Mouse (Mus musculus) intestine, embryonic 15.5 days (tissue): ENCODE results near the gene Etv6. TPM values are rescaled to one million over a fixed set of nuclear protein-coding genes. Genes with fewer than 3 reads are reported as not detected.
A peak's percentile ranks its signal among the peaks of the same experiment; 100 is the strongest.
"Not testable (repeated sequence)": the region's sequence is repeated elsewhere in the genome, so short reads cannot be mapped to it uniquely, and the experiment has no call there.

ENCODE experiments used
- ATAC-seq: fragments of 200-750 bp; cut with Nextera tagmentation; 2 replicates; pipeline ENCODE4 v1.8.0; 2017; ENCODE audit warnings: moderate TSS enrichment, moderate library complexity
- H3K27ac ChIP-seq: fragments of 300-500 bp; sonication (generic); 2 replicates; pipeline ENCODE4 v1.5.1; 2015; ENCODE audit warnings: mild to moderate bottlenecking, inconsistent platforms
- H3K27me3 ChIP-seq: fragments of 300-500 bp; sonication (generic); replicated peaks from 2 replicates; pipeline ENCODE4 v1.6.1; 2015; ENCODE audit warnings: inconsistent platforms
- H3K36me3 ChIP-seq: fragments of 300-500 bp; sonication (generic); 2 replicates; pipeline ENCODE4 v1.6.1; 2015; ENCODE audit warnings: inconsistent platforms
- H3K4me1 ChIP-seq: fragments of 300-500 bp; sonication (generic); replicated peaks from 2 replicates; pipeline ENCODE4 v1.6.1; 2015; ENCODE audit warnings: inconsistent platforms
- H3K4me2 ChIP-seq: fragments of 300-500 bp; sonication (generic); replicated peaks from 2 replicates; pipeline ENCODE4 v1.6.1; 2015; ENCODE audit warnings: mild to moderate bottlenecking, inconsistent platforms
- H3K4me3 ChIP-seq: fragments of 300-500 bp; sonication (generic); replicated peaks from 2 replicates; pipeline ENCODE4 v1.5.1; 2015; ENCODE audit warnings: inconsistent platforms
- H3K9ac ChIP-seq: fragments of 300-500 bp; sonication (generic); 2 replicates; pipeline ENCODE4 v1.6.1; 2015; ENCODE audit warnings: inconsistent platforms
- H3K9me3 ChIP-seq: fragments of 300-500 bp; sonication (generic); 2 replicates; pipeline ENCODE4 v1.6.1; 2016; ENCODE audit warnings: inconsistent platforms
- WGBS: fragments of 180-500 bp; shearing (Covaris S2); methylation state at CpG from one replicate; pipeline ENCODE4 v1.1.7; 2015; 5-methylcytosine and 5-hydroxymethylcytosine counted together
- polyA plus RNA-seq: library from polyadenylated mRNA; unstranded; fragments of >200 nt; fragmentation: Nextera tagmentation; extraction: Ambion mirVana; gene quantifications from 2 replicates; pipeline ENCODE4 v1.2.1, GENCODE M21; 2015

Gene Etv6
- polyA plus RNA-seq, result 12.5 and 12.9 TPM in 2 replicates

DNA sequence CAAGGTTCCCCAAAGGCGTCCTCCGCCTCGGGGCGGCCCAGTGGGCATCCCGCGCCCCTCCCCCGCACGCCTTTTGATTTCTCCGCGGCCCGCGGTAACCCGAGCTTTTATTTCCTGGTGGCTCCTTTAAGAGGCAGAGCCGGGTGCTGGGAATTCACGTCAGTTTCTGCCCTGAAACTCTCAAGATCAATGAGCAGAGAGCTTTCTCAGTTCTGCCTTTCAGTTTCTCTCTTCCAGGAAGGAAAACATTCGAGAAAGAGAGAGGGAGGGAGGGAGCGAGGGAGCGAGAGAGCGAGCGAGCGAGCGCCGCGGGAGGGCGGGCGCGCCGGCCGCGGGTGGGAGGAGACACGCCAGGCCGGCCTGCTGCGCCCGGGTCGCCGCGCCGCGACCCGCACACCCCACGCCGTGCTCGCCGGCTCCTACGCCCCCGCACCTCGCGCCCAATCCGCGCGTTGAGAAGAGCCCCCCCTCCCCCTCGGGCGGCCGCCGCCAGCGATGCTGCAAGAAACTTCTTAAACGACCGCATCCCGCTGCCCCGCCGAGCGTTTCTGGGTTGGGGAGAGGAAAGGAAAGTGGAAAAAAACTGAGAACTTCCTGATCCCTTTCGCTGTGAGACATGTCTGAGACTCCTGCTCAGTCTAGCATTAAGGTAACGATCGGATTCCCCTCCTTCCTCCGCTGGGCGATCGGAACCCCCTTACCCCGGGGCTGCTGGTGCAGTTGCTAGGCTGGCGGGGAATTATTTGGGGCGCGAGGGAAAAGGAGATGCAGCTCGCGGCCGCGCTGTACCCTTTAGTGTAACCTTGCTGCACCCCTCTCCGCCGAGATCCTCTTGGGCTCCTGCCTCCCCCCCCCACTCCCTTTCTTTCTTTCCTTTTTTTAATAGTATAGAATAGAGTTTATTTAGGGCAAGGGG, at the start of gene Etv6:
TSS of gene Etv6 (plus strand) at position 211 of the 916 bp plus-strand sequence.
- H3K9me3 ChIP-seq, result no peaks in the 10 kb centered on the region
- H3K27me3 ChIP-seq, result no peaks in the 10 kb centered on the region
- no peaks in the 10 kb centered on the region for H3K36me3 ChIP-seq
- peak within 1 kb of the TSS; percentile 99 for H3K27ac ChIP-seq
- peak within 1 kb of the TSS; percentile 89 for H3K9ac ChIP-seq
- H3K4me3 ChIP-seq, result peak within 1 kb of the TSS; percentile 63
- WGBS, result under 1% methylated on average over 75 of the region's 78 CpGs
- ATAC-seq, result peak; percentile 82
- H3K4me1 ChIP-seq, result peaks cover 20% of the 10 kb centered on the region
- H3K4me2 ChIP-seq, result peak within 1 kb of the TSS; percentile 58

DNA sequence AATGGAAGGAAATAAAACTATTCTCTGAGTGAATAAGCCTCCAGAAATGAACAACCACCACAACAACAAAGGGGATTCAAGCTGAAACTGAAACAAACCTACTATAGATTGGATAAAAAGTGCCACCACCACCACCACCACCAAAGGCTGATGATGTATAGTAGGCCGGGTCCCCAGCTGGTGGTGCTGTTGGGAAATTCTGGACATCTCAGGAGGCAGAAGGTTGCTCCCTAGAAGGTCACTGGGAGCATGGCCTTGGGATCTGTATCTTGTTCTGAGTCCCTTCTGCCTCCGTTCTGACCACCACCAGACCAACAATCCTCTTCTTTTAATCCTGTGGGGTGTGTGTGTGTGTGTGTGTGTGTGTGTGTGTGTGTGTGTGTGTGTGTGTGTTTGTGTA, 49.3 kb upstream of the Etv6 start:
- H3K4me3 ChIP-seq, result no peak overlapping the region
- 67% methylated on average over 2 of the region's 2 CpGs for WGBS
- no peaks in the 10 kb centered on the region for H3K9me3 ChIP-seq
- ATAC-seq, result no peak
- H3K4me1 ChIP-seq, result 0 out of 2 replicates have a peak, but pooled peaks cover 2% of the 10 kb centered on the region
- H3K27me3 ChIP-seq, result no peaks in the 10 kb centered on the region
- H3K9ac ChIP-seq, result no peak overlapping the region
- no peaks in the 10 kb centered on the region for H3K36me3 ChIP-seq
- no peak overlapping the region for H3K4me2 ChIP-seq
- no peak overlapping the region for H3K27ac ChIP-seq

DNA sequence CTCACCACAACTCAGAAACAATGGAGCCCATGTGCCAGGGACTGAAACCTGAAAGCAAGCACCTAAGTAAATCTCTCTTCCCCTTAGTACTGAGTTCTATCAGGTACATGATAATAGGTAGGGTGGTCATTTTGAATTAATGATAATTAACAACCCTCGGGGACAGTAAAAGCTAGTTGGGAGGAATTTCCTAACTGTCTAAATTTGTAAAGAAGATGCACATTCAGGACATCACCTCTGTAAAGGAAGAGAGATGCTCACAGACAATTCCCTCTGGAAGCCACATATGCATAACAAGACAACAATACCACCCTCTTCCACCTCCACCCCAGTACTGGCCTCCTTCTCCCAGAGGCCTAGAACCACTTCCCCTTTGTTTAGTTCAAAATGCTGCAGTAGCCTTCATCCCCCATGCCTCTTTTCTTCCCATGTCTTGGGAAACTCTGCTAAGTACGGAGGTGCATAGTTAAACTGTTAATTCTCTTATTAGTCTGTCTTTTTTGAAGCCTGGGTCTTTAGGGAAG, 48.4 kb upstream of the Etv6 start:
- Histone ChIP-seq H3K27me3 (no peaks in the 10 kb centered on the region), H3K36me3 (no peaks in the 10 kb centered on the region), H3K4me2 (no peak overlapping the region), H3K9ac (no peak overlapping the region), H3K27ac (no peak overlapping the region), H3K9me3 (no peaks in the 10 kb centered on the region), H3K4me3 (no peak overlapping the region), H3K4me1 (0 out of 2 replicates have a peak, but pooled peaks cover 2% of the 10 kb centered on the region)
- WGBS, result 79% methylated on average over 2 of the region's 2 CpGs
- ATAC-seq, result no peak

DNA sequence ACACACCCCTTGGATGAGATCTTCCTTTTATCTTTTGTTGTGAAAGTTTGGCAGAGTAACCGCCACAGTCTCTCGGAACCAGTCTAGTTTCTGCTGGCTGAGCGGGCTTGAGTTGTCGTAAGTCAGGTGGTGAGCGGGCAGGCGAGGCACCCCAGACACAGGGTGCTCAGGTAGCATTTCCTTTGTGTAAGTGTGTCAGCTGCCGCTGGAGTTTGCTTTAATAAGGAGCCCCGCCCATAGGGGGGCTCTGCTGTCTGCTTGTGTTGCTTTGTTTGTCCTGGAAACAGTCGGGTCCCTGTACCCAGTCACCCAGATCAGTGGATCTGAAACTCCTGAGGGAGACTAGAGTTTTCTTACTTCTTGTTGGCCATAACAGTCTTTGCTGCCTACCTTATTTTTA, 47.5 kb upstream of the Etv6 start:
- Histone ChIP-seq H3K9ac (no peak overlapping the region), H3K27ac (no peak overlapping the region), H3K36me3 (no peaks in the 10 kb centered on the region), H3K4me2 (no peak overlapping the region), H3K4me1 (0 out of 2 replicates have a peak, but pooled peaks cover 2% of the 10 kb centered on the region), H3K27me3 (no peaks in the 10 kb centered on the region), H3K4me3 (no peak overlapping the region), H3K9me3 (no peaks in the 10 kb centered on the region)
- no peak for ATAC-seq
- WGBS, result 45% methylated on average over 9 of the region's 9 CpGs

DNA sequence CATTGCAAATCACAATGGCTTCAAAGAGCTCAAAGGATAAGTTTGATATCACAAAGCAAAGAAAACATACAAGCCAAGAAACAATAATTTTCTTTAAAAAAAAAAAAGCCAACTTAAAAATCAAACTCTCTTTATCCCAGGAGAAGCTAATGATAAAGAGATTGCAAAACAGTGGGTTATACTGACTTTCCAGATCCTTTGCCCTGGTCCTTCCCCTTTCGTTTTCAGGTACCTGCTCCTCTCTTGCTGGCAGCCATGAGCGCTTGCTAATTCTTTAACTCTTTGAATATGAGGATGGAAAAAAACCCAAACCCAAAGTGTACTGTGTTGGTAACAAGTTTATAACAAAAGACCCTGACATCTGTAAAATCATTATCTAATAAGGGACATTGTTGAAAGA, 38.0 kb upstream of the Etv6 start:
- H3K4me1 ChIP-seq, result no peaks in the 10 kb centered on the region
- H3K9ac ChIP-seq, result no peak overlapping the region
- H3K36me3 ChIP-seq, result no peaks in the 10 kb centered on the region
- WGBS, result 89% methylated on average over 2 of the region's 2 CpGs
- H3K9me3 ChIP-seq, result no peaks in the 10 kb centered on the region
- H3K27me3 ChIP-seq, result no peaks in the 10 kb centered on the region
- H3K4me3 ChIP-seq, result no peak overlapping the region
- H3K27ac ChIP-seq, result no peak overlapping the region
- H3K4me2 ChIP-seq, result no peak overlapping the region
- ATAC-seq, result no peak

DNA sequence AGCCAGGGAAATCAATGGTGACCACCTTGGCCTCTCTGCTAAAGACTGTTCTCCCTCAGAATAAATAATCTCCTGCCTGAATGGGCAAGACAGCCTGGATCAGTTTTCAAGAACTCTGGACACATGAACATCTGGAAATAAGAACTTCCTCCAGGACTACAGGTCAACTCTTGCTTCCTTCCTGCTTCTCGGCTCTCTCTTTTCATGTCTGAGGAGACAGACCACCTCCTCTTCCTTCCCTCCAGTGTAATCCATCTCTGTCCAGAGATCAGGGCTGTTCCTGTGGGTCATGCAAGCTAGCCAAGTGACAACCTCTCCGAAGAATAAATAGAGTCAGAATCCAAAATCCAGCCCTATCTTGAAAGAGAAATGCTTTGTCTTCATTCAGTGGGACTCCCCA, 37.6 kb upstream of the Etv6 start:
- no peaks in the 10 kb centered on the region for H3K9me3 ChIP-seq
- whole genome bisulfite sequencing, result 71% methylated on average over 2 of the region's 2 CpGs
- no peaks in the 10 kb centered on the region for H3K36me3 ChIP-seq
- no peak for ATAC-seq
- H3K9ac ChIP-seq, result no peak overlapping the region
- H3K4me3 ChIP-seq, result no peak overlapping the region
- no peak overlapping the region for H3K27ac ChIP-seq
- H3K4me1 ChIP-seq, result no peaks in the 10 kb centered on the region
- H3K4me2 ChIP-seq, result no peak overlapping the region
- H3K27me3 ChIP-seq, result no peaks in the 10 kb centered on the region

DNA sequence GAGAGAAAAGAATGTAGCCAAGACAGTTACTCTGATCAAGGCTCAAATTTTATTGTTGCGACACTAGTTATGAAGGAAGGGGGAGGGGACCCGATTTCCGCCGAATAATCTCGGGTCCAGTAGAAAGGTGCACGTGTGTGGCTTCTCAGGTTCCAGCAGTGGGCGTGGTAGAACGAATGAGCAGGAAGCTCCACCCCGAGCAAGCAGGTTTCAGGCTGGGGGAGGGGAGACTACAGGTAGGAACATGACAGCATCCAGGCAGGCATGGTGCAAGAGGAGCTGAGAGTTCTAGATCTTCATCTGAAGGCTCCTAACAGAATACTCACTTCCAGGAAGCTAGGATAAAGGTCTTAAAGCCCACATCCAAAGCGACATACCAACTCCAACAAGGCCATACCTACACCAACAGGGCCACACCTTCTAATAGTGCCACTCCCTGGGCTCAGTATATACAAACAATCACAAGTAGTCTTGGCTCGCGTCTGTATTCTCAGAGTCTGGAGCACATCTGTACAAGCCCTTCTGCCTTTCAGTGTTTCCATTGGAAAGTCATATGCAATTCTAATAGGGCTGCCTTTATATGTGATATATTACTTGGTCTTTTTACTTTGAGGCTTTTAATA, 20.9 kb upstream of the Etv6 start:
- H3K4me2 ChIP-seq, H3K4me1 ChIP-seq, H3K36me3 ChIP-seq, H3K27ac ChIP-seq, H3K9me3 ChIP-seq, H3K27me3 ChIP-seq, H3K9ac ChIP-seq, H3K4me3 ChIP-seq: not testable (repeated sequence)
- WGBS, result 46% methylated on average over 5 of the region's 12 CpGs
- peak; percentile 59 for ATAC-seq

DNA sequence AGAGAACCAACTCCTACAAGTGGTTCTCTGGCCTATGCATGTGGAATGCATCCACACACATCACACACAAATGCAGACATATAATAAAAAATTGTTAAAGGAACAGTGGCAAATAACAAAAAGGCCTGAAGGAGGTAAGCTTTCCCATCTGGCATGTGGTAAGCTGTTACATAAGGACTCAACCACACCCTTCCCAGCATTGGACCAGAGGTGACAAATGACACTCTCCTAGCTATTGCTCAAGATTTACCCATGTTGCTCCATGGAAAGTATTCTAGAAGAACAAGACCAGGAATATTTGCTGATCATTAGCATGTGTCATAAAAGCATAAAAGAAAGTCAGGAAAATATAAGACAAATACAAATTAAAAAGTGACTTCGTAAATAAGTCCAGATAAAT, 16.7 kb upstream of the Etv6 start:
- Histone ChIP-seq H3K4me1 (no peaks in the 10 kb centered on the region), H3K4me2 (no peak overlapping the region), H3K9ac (no peak overlapping the region), H3K27me3 (no peaks in the 10 kb centered on the region), H3K27ac (no peak overlapping the region), H3K36me3 (no peaks in the 10 kb centered on the region), H3K9me3 (no peaks in the 10 kb centered on the region), H3K4me3 (no peak overlapping the region)
- WGBS, result 95% methylated on average over 1 of the region's 1 CpGs
- peak; percentile 68; the same call in 1 of the 2 replicates for ATAC-seq

DNA sequence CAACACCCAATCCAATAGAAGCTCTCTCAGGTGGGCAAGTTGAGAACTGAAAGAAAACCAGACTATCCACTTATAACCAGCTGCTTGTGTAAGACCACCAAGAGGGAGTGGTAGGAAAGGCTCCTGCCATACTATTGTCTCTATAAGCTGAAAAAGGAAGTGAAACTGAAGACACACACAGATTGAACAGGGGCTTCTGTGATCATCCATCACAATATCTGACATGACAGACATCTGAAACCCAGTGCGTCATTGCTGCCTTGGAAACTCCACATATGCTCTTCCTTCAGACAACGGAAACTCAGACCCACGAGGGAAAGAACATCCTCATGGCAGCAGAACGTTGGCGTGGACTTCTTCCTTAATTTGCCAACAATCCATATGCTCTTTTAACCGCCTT, 14.7 kb upstream of the Etv6 start:
- H3K36me3 ChIP-seq, result no peaks in the 10 kb centered on the region
- no peaks in the 10 kb centered on the region for H3K4me1 ChIP-seq
- H3K27ac ChIP-seq, result no peak overlapping the region
- H3K9ac ChIP-seq, result no peak overlapping the region
- H3K4me2 ChIP-seq, result no peak overlapping the region
- H3K9me3 ChIP-seq, result no peaks in the 10 kb centered on the region
- no peaks in the 10 kb centered on the region for H3K27me3 ChIP-seq
- WGBS, result 86% methylated on average over 6 of the region's 6 CpGs
- H3K4me3 ChIP-seq, result no peak overlapping the region
- no peak for ATAC-seq

DNA sequence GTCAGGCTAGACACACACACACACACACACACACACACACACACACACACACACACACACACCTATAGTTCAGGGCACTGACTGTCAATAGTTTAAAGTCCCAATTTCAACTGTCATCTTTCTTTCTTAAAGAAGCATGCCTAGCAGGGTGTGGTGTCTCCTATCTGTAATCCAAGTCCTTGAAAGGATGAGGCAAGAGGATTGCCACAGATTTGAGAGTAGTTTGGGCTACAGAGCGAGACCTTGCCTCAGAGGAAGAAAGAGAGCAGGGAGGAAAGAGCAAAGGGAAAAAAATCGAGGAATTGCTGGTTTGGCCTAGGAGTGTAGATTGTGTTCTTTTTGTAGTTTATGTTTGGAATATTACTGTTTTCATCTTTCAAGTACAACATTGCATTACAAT, 9.2 kb upstream of the Etv6 start:
- Histone ChIP-seq H3K27ac (no peak overlapping the region), H3K9me3 (no peaks in the 10 kb centered on the region), H3K4me2 (no peak overlapping the region), H3K4me3 (no peak overlapping the region), H3K27me3 (no peaks in the 10 kb centered on the region), H3K36me3 (no peaks in the 10 kb centered on the region), H3K4me1 (no peaks in the 10 kb centered on the region), H3K9ac (no peak overlapping the region)
- WGBS, result 80% methylated on average over 2 of the region's 2 CpGs
- ATAC-seq, result no peak

DNA sequence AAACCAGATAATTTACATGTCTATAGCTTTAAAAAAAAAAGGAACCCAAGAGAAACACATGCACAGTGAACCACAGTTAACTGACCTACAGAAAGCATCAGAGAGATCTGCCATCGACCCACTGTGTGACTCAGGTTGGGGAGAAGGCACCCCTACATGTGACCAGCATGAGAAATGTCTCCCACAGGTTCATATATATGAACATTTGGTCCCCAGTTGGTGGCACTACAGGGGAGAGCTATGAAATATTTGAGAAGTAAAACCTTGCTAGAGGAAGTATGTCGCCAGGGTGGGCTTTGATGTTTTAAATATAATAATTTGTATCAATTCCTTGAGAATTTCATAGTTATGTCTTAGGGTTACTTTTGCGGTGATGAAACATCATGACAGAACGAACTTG, 8.5 kb upstream of the Etv6 start:
- ATAC-seq, result no peak
- H3K4me2 ChIP-seq, result no peak overlapping the region
- no peaks in the 10 kb centered on the region for H3K9me3 ChIP-seq
- no peak overlapping the region for H3K27ac ChIP-seq
- H3K4me3 ChIP-seq, result no peak overlapping the region
- H3K36me3 ChIP-seq, result no peaks in the 10 kb centered on the region
- no peaks in the 10 kb centered on the region for H3K27me3 ChIP-seq
- H3K4me1 ChIP-seq, result no peaks in the 10 kb centered on the region
- H3K9ac ChIP-seq, result no peak overlapping the region
- WGBS, result 81% methylated on average over 4 of the region's 4 CpGs

DNA sequence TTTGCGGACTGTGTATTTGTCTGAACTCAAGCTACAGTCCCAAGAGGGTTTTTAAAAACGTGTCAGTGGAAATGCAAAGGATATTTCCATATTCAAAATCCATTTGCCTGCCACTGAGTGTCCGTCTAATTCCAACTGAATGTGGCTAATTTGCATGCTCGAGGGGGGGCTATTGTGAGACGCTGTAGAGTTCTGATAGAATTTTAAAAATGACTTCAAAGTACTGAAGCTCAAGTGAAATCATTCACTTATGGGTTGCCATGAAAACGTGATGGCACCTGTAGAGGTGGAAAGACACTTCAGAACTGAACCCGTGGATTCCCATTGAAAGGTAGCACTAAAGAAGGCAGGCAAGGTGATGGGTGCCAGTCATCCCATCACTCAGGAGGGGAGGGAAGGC, 3.0 kb upstream of the Etv6 start:
- Histone ChIP-seq H3K4me1 (peaks cover 5% of the 10 kb centered on the region), H3K27ac (no peak overlapping the region), H3K9me3 (no peaks in the 10 kb centered on the region), H3K36me3 (no peaks in the 10 kb centered on the region), H3K4me2 (no peak overlapping the region), H3K27me3 (no peaks in the 10 kb centered on the region), H3K4me3 (no peak overlapping the region), H3K9ac (no peak overlapping the region)
- no peak for ATAC-seq
- WGBS, result 34% methylated on average over 7 of the region's 7 CpGs
